11 mouse cellular contexts compared by ENCODE assay signal in genomic region chr3:127019109-127019508, GRCm38 (mm10).
DNase-seq lines count a peak whose midpoint lies in the region; ATAC-seq lines count a peak whose summit lies in the region.
"Had no signal": no experiment of that assay in that cellular context is flagged by ENCODE, and none has a peak within 500 bp of the region (broad histone marks: within the 10 kb centered on the region; RNA-seq: fewer than 3 reads in every experiment).

No protein-coding gene starts in this region.

- H3K9ac ChIP-seq in heart, embryonic 11.5 days (ENCODE audit: low read depth, low read length): no peak overlapping the region
- no peak overlapping the region for H3K9ac ChIP-seq in limb, embryonic 12.5 days (replicated peaks)
- H3K9ac ChIP-seq: lung, embryonic 14.5 days had no signal

- H3K4me3 ChIP-seq in heart, embryonic 11.5 days (ENCODE audit: low read depth, low read length): no peak overlapping the region
- no peak overlapping the region for H3K4me3 ChIP-seq in limb, embryonic 12.5 days (replicated peaks)

- no peak for ATAC-seq in heart, embryonic 11.5 days (replicated peaks; ENCODE audit: insufficient number of reproducible peaks, low FRiP score, low TSS enrichment)
- ATAC-seq in common myeloid progenitor, adult 5-6 weeks (replicated peaks; ENCODE audit: low read depth, poor library complexity, severe bottlenecking): peak; percentile 50; the same call in 1 of the 2 replicates
- peak; percentile 49; the same call in 1 of the 2 replicates for ATAC-seq in limb, embryonic 12.5 days (ENCODE audit: insufficient number of reproducible peaks, insufficient read depth, low FRiP score, low TSS enrichment, low read depth)
- ATAC-seq: midbrain, embryonic 16.5 days had no signal

- H3K9me3 ChIP-seq in heart, embryonic 11.5 days (replicated peaks; ENCODE audit: control insufficient read depth, low read length): no peaks in the 10 kb centered on the region
- no peaks in the 10 kb centered on the region for H3K9me3 ChIP-seq in limb, embryonic 12.5 days

- 48% methylated on average over 6 of the region's 6 CpGs for WGBS in heart, embryonic 11.5 days (ENCODE audit: insufficient replicate concordance)
- 29% methylated on average over 6 of the region's 6 CpGs for WGBS in limb, embryonic 12.5 days

- H3K27me3 ChIP-seq in heart, embryonic 11.5 days (ENCODE audit: control insufficient read depth, insufficient read depth, low read length): no peaks in the 10 kb centered on the region
- no peaks in the 10 kb centered on the region for H3K27me3 ChIP-seq in limb, embryonic 12.5 days

- no peaks in the 10 kb centered on the region for H3K4me1 ChIP-seq in heart, embryonic 11.5 days (ENCODE audit: control insufficient read depth, insufficient read depth, low read length)
- H3K4me1 ChIP-seq in limb, embryonic 12.5 days (replicated peaks): peaks cover 10% of the 10 kb centered on the region; the same call in 1 of the 2 replicates

- H3K27ac ChIP-seq in heart, embryonic 11.5 days (ENCODE audit: low read depth, low read length): no peak overlapping the region
- H3K27ac ChIP-seq in limb, embryonic 12.5 days: peak overlapping the region; percentile 62

- no peaks in the 10 kb centered on the region for H3K36me3 ChIP-seq in heart, embryonic 11.5 days (ENCODE audit: control insufficient read depth, insufficient read depth, low read length)
- peaks cover 5% of the 10 kb centered on the region for H3K36me3 ChIP-seq in limb, embryonic 12.5 days

- no peak overlapping the region for H3K4me2 ChIP-seq in heart, embryonic 11.5 days
- no peak overlapping the region for H3K4me2 ChIP-seq in limb, embryonic 12.5 days
- H3K4me2 ChIP-seq: lung, embryonic 14.5 days had no signal

- peak; percentile 57 to 81 for DNase-seq in heart, adult 18-20 months
- peak; percentile 66 for DNase-seq in heart, adult 8-10 months (ENCODE audit: low spot score)
- DNase-seq in neural tube, embryonic 10.5 days (ENCODE audit: extremely low spot score, low spot score): no peak
- no peak for DNase-seq in adrenal gland, adult 8-10 months
- DNase-seq in spleen, postnatal 10 days (ENCODE audit: low spot score in 2 of 2): no peak
- DNase-seq: lung, embryonic 14.5 days; spleen, adult 18-20 months had no signal

Comparison
In these comparisons a context has a peak if more than half of its experiments do, and no peak if none do; other contexts are left out.
1. DNase-seq: peak in heart, adult 18-20 months (2 of 2) and heart, adult 8-10 months (single experiment); none in neural tube, embryonic 10.5 days (single experiment), adrenal gland, adult 8-10 months (single experiment) and spleen, postnatal 10 days (0 of 2).